Mouse (Mus musculus) limb, embryonic 14.5 days (tissue): Measurements from ENCODE around the gene Prr15. TPM values are rescaled to one million over a fixed set of nuclear protein-coding genes. Genes with fewer than 3 reads are reported as not detected.
A peak's percentile ranks its signal among the peaks of the same experiment; 100 is the strongest.

Experiments used
- ATAC-seq: fragments of 200-750 bp; cut with Nextera tagmentation; 2 replicates; pipeline ENCODE4 v1.8.0; 2017; ENCODE audit warnings: low read depth, moderate number of reproducible peaks, moderate TSS enrichment; ENCODE audit not compliant: low FRiP score
- DNase-seq: peaks from one replicate; pipeline ENCODE4 v3.0.0-alpha.2; 2015; ENCODE audit warnings: low spot score
- H3K27ac ChIP-seq: fragments of 300-500 bp; sonication (generic); replicated peaks from 2 replicates; pipeline ENCODE4 v1.5.1; 2014; ENCODE audit warnings: low read depth, mild to moderate bottlenecking, low read length, moderate library complexity, mixed read lengths
- H3K27me3 ChIP-seq: fragments of 300-500 bp; sonication (generic); 2 replicates; pipeline ENCODE4 v1.6.1; 2014; ENCODE audit warnings: low read length, mixed read lengths; ENCODE audit not compliant: control insufficient read depth, insufficient read depth
- H3K36me3 ChIP-seq: fragments of 300-500 bp; sonication (generic); 2 replicates; pipeline ENCODE4 v1.6.1; 2014; ENCODE audit warnings: mild to moderate bottlenecking, low read length, moderate library complexity, mixed read lengths; ENCODE audit not compliant: control insufficient read depth, insufficient read depth
- H3K4me1 ChIP-seq: fragments of 300-500 bp; sonication (generic); 2 replicates; pipeline ENCODE4 v1.6.1; 2014; ENCODE audit warnings: antibody characterized with exemption, low read length, mixed read lengths; ENCODE audit not compliant: control insufficient read depth, insufficient read depth
- H3K4me2 ChIP-seq: fragments of 300-500 bp; sonication (generic); replicated peaks from 2 replicates; pipeline ENCODE4 v1.6.1; 2014; ENCODE audit warnings: low read depth, mild to moderate bottlenecking, low read length, moderate library complexity; ENCODE audit not compliant: severe bottlenecking
- H3K4me3 ChIP-seq: fragments of 300-500 bp; sonication (generic); replicated peaks from 2 replicates; pipeline ENCODE4 v1.5.1; 2014; ENCODE audit warnings: low read length
- H3K9ac ChIP-seq: fragments of 300-500 bp; sonication (generic); 2 replicates; pipeline ENCODE4 v1.6.1; 2014; ENCODE audit warnings: mild to moderate bottlenecking, low read depth, low read length, moderate library complexity; ENCODE audit not compliant: severe bottlenecking
- H3K9me3 ChIP-seq: fragments of 300-500 bp; sonication (generic); 2 replicates; pipeline ENCODE4 v1.6.1; 2016; ENCODE audit warnings: low read length; ENCODE audit not compliant: control insufficient read depth
- POLR2A ChIP-seq: fragments of 200-500 bp; IDR thresholded peaks from 2 replicates; pipeline ENCODE4 v1.8.0; 2012; ENCODE audit warnings: inconsistent platforms, mild to moderate bottlenecking, moderate library complexity, borderline replicate concordance; ENCODE audit not compliant: insufficient read depth, insufficient read length; ENCODE audit errors: extremely low read depth
- WGBS: fragments of 180-500 bp; shearing (Covaris S2); extraction: QIAGEN DNeasy Blood & Tissue Kit; methylation state at CpG from one replicate; pipeline ENCODE4 v1.1.7; 2014; 5-methylcytosine and 5-hydroxymethylcytosine counted together
- polyA plus RNA-seq, 2 experiments: library from polyadenylated mRNA; depleted of rRNA in 1 of 2; stranded (reverse) in 1 of 2; unstranded in 1 of 2; fragments of >200 nt; fragmentation: Nextera tagmentation in 1 of 2; extraction: Ambion mirVana in 1 of 2; gene quantifications; 2 replicates each; pipeline versions ENCODE4 v1.2.1 to v1.2.3; 2012 to 2014

The Prr15 gene
- 0.28 and 0.35 TPM in 2 replicates for polyA plus RNA-seq (2012; rRNA removed)
- polyA plus RNA-seq (2014; fragmentation: Nextera tagmentation; extraction: Ambion mirVana), result 0.40 and 0.76 TPM in 2 replicates

GRCm38 (mm10) chr6:54325246-54325885 is at the start of gene Prr15:
Gene Prr15 (plus strand): TSS chr6:54325835.
- H3K4me2 ChIP-seq, result peak within 1 kb of the TSS; percentile 87
- no peaks in the 10 kb centered on the region for H3K36me3 ChIP-seq
- no peaks in the 10 kb centered on the region for H3K9me3 ChIP-seq
- ATAC-seq, result no peak
- H3K9ac ChIP-seq, result no peak within 1 kb of the TSS
- TF ChIP-seq POLR2A, result no peak
- no peak within 1 kb of the TSS for H3K27ac ChIP-seq
- H3K4me3 ChIP-seq, result peak within 1 kb of the TSS; percentile 43
- WGBS, result 61% methylated on average over 3 of the region's 3 CpGs
- peaks cover 11% of the 10 kb centered on the region; the same call in 1 of the 2 replicates for H3K4me1 ChIP-seq
- DNase-seq, result no peak
- peaks cover 46% of the 10 kb centered on the region for H3K27me3 ChIP-seq

- Histone ChIP-seq H3K4me3 (no peak overlapping the region), H3K27me3 (no peaks in the 10 kb centered on the region), H3K36me3 (no peaks in the 10 kb centered on the region), H3K9ac (no peak overlapping the region), H3K9me3 (no peaks in the 10 kb centered on the region), H3K4me2 (no peak overlapping the region), H3K4me1 (peaks cover 21% of the 10 kb centered on the region), H3K27ac (no peak overlapping the region)
- DNase-seq, result no peak
- no peak for TF ChIP-seq POLR2A
- WGBS, result 83% methylated on average over 4 of the region's 4 CpGs
- no peak for ATAC-seq
Observed at GRCm38 (mm10) chr6:54277234-54277633, 48.4 kb upstream of the Prr15 start.

- Histone ChIP-seq H3K36me3 (no peaks in the 10 kb centered on the region), H3K27me3 (no peaks in the 10 kb centered on the region), H3K4me1 (peaks cover 16% of the 10 kb centered on the region), H3K4me2 (no peak overlapping the region), H3K9me3 (no peaks in the 10 kb centered on the region), H3K27ac (no peak overlapping the region), H3K4me3 (no peak overlapping the region), H3K9ac (no peak overlapping the region)
- WGBS, result 64% methylated on average over 5 of the region's 5 CpGs
- no peak for DNase-seq
- ATAC-seq, result peak; percentile 75
- no peak for TF ChIP-seq POLR2A
Observed at GRCm38 (mm10) chr6:54277828-54278227, 47.8 kb upstream of the Prr15 start.

GRCm38 (mm10) chr6:54278613-54279012 is 47.0 kb upstream of the Prr15 start:
- WGBS, result 75% methylated on average over 2 of the region's 2 CpGs
- no peak overlapping the region for H3K4me2 ChIP-seq
- DNase-seq (no peak), ATAC-seq (no peak)
- peaks cover 8% of the 10 kb centered on the region for H3K4me1 ChIP-seq
- no peaks in the 10 kb centered on the region for H3K9me3 ChIP-seq
- H3K27me3 ChIP-seq, result no peaks in the 10 kb centered on the region
- no peak overlapping the region for H3K4me3 ChIP-seq
- H3K27ac ChIP-seq, result no peak overlapping the region
- TF ChIP-seq POLR2A, result no peak
- no peaks in the 10 kb centered on the region for H3K36me3 ChIP-seq
- H3K9ac ChIP-seq, result no peak overlapping the region

- DNase-seq (peak; percentile 40), ATAC-seq (no peak)
- Histone ChIP-seq H3K4me1 (peaks cover 8% of the 10 kb centered on the region; the same call in 1 of the 2 replicates), H3K9me3 (no peaks in the 10 kb centered on the region), H3K4me3 (no peak overlapping the region), H3K36me3 (no peaks in the 10 kb centered on the region), H3K9ac (no peak overlapping the region), H3K27me3 (no peaks in the 10 kb centered on the region), H3K27ac (no peak overlapping the region), H3K4me2 (no peak overlapping the region)
- WGBS, result 65% methylated on average over 11 of the region's 11 CpGs
- no peak for TF ChIP-seq POLR2A
Observed at GRCm38 (mm10) chr6:54279391-54279790, 46.2 kb upstream of the Prr15 start.
